Mouse (Mus musculus) small intestine, adult 2 months (tissue): ENCODE data around the gene Gm3453.
"Not testable (repeated sequence)": the region's sequence is repeated elsewhere in the genome, so short reads cannot be mapped to it uniquely, and the experiment has no call there.

Source experiments
- CTCF ChIP-seq: fragments of 200-500 bp; IDR thresholded peaks from 2 replicates; pipeline ENCODE4 v1.5.1; 2012; ENCODE audit warnings: low read depth, mild to moderate bottlenecking, control low read depth, inconsistent platforms, low read length, moderate library complexity, mixed read lengths; ENCODE audit not compliant: insufficient replicate concordance, insufficient read length; ENCODE audit errors: extremely low read depth
- POLR2A ChIP-seq: fragments of 200-500 bp; IDR thresholded peaks from 2 replicates; pipeline ENCODE4 v1.6.1; 2012; ENCODE audit warnings: low read depth, mild to moderate bottlenecking, control low read depth, inconsistent platforms, low read length, moderate library complexity

DNA sequence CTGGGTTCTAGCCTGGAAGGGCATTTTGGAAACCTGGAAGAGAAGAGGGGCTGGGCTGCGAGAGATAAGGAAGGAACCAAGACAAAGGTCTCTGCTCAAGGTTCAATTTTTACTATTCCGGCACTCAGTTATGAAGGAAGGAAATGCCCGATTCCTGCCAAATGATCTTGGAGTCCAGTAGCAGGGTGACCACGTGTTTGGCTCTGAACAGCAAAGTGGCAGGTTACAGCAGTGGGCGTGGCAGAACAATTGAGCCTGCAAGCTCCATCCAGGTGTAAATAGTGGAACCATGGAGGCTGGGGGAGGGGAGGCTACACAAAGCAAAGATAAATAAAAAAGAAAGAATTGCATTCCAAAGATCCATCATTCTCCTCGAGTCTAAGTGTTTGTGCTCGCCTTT, 55.7 kb downstream of the Gm3453 start:
- not testable (repeated sequence) for TF ChIP-seq POLR2A, CTCF
